Mouse (Mus musculus): ENCODE results near the gene Rpl7a.

DNA sequence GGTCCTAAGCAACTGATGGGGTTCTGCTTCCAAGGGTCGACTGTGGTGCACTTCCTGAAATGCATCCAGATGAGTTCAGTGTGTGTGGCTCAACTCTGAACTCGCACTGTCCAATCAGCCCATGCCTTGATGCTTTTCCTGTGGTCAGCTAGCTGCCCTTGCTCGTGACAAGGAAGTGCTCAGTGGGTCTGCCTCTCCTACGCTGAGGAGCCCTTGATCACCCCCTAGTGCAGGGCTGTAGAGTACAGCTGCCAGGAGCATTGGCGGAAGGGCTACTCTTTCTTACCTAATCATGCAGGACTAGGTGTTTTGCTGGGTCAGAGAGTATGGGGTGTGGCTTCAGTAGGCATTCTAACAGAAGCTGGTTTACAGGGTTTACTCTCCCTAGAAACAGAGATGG lies 31.0 kb downstream of the Rpl7a start:
- TF ChIP-seq POLR2A (IDR thresholded peaks at IDR 0.05; ENCODE audit: low read depth, low read length) (no peak), CTCF (conservative IDR thresholded peaks at IDR 0.05; ENCODE audit: insufficient read depth, insufficient read length, low read depth, low read length) (peak; percentile 53)
